Mouse (Mus musculus) hindbrain, embryonic 11.5 days (tissue): ENCODE results near the gene Hoxb9. TPM values are rescaled to one million over a fixed set of nuclear protein-coding genes. Genes with fewer than 3 reads are reported as not detected.
A peak's percentile ranks its signal among the peaks of the same experiment; 100 is the strongest.

Experiments used
- ATAC-seq: fragments of 200-750 bp; cut with Nextera tagmentation; 2 replicates; pipeline ENCODE4 v1.8.0; 2017; ENCODE audit warnings: mild to moderate bottlenecking, moderate TSS enrichment, moderate library complexity; ENCODE audit not compliant: low FRiP score
- DNase-seq: peaks from one replicate; pipeline ENCODE4 v3.0.0-alpha.2; 2015; ENCODE audit warnings: low spot score
- H3K27ac ChIP-seq: fragments of 300-500 bp; sonication (generic); 2 replicates; pipeline ENCODE4 v1.5.1; 2014; ENCODE audit warnings: mild to moderate bottlenecking, low read depth, low read length
- H3K27me3 ChIP-seq: fragments of 300-500 bp; sonication (generic); 2 replicates; pipeline ENCODE4 v1.6.1; 2014; ENCODE audit warnings: mild to moderate bottlenecking, low read length, moderate library complexity, mixed read lengths; ENCODE audit not compliant: control insufficient read depth, insufficient read depth
- H3K36me3 ChIP-seq: fragments of 300-500 bp; sonication (generic); 2 replicates; pipeline ENCODE4 v1.6.1; 2014; ENCODE audit warnings: mild to moderate bottlenecking, low read length, moderate library complexity, mixed read lengths; ENCODE audit not compliant: control insufficient read depth, insufficient read depth
- H3K4me1 ChIP-seq: fragments of 300-500 bp; sonication (generic); replicated peaks from 2 replicates; pipeline ENCODE4 v1.6.1; 2014; ENCODE audit warnings: low read length, mixed read lengths; ENCODE audit not compliant: control insufficient read depth, insufficient read depth
- H3K4me2 ChIP-seq: fragments of 300-500 bp; sonication (generic); replicated peaks from 2 replicates; pipeline ENCODE4 v1.6.1; 2014; ENCODE audit warnings: mild to moderate bottlenecking, low read depth, low read length
- H3K4me3 ChIP-seq: fragments of 300-500 bp; sonication (generic); 2 replicates; pipeline ENCODE4 v1.5.1; 2014; ENCODE audit warnings: low read depth, low read length
- H3K9ac ChIP-seq: fragments of 300-500 bp; sonication (generic); 2 replicates; pipeline ENCODE4 v1.6.1; 2014; ENCODE audit warnings: low read depth, low read length
- H3K9me3 ChIP-seq: fragments of 300-500 bp; sonication (generic); 2 replicates; pipeline ENCODE4 v1.6.1; 2016; ENCODE audit warnings: low read length; ENCODE audit not compliant: control insufficient read depth
- WGBS: fragments of 180-500 bp; shearing (Covaris S2); extraction: QIAGEN DNeasy Blood & Tissue Kit; methylation state at CpG from one replicate; pipeline ENCODE4 v1.1.7; 2014; 5-methylcytosine and 5-hydroxymethylcytosine counted together
- polyA plus RNA-seq: library from polyadenylated mRNA; unstranded; fragments of >200 nt; fragmentation: Nextera tagmentation; extraction: Ambion mirVana; gene quantifications from 2 replicates; pipeline ENCODE4 v1.2.1, GENCODE M21; 2014

Hoxb9 gene
- polyA plus RNA-seq, 1 experiment from 2014 or later, result 0.80 TPM

- DNase-seq (no peak), ATAC-seq (no peak)
- Histone ChIP-seq H3K9me3 (no peaks in the 10 kb centered on the region), H3K27ac (peak overlapping the region; percentile 98), H3K27me3 (peaks cover 87% of the 10 kb centered on the region), H3K4me1 (no peaks in the 10 kb centered on the region), H3K4me2 (peak overlapping the region; percentile 64), H3K9ac (peak overlapping the region; percentile 58), H3K4me3 (peak overlapping the region; percentile 63), H3K36me3 (no peaks in the 10 kb centered on the region)
- 2% methylated on average over 18 of the region's 18 CpGs for WGBS
Observed at GRCm38 (mm10) chr11:96316696-96317607, 45.7 kb downstream of the Hoxb9 start.

DNA sequence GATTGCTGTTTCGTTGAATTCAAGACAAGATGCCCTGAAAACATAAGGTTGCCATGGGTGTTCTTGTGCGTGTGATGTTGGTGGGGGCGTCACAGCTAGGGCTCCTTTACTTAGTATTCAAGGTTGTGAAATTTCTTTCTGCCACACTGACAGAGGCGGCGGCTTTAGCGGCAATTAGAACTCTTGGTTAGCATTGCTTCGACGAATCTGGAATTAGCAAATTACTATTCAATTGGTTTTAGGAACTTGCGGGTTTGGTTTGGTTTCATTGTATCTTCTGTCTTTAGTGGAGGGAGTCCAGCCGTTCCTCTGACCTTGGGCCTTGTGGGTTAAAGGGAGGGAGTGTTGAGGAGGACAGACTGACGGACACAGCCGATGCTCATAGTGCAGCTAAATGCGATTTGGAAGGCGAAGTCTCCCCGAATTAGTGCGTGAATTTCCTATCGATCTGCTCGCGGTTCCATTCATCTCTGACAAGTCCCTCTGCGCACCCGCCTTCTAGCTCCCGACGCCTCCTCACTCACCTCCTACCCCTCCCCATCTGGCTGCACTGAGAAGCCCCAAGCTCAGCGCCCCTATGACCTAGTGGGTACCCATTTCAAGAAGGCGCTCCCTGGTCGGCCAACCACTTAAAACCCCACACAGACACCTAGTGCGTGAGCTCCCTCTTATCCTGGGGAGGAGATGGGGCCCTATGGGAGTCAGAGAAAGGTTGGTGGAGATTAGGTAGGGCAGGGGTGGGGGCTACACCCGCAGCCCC, 46.5 kb downstream of the Hoxb9 start, which contains the start of gene Hoxb4:
Gene Hoxb4, plus strand, starts transcription at position 660 of the 760 bp plus-strand sequence.
- Histone ChIP-seq H3K27ac (peak within 1 kb of the TSS; percentile 98), H3K4me1 (no peaks in the 10 kb centered on the region)
- DNase-seq, result no peak

GRCm38 (mm10) chr11:96318368-96319070, 47.3 kb downstream of the Hoxb9 start:
- Histone ChIP-seq H3K4me2 (peak overlapping the region; percentile 64), H3K4me3 (peak overlapping the region; percentile 63), H3K9me3 (no peaks in the 10 kb centered on the region), H3K9ac (peak overlapping the region; percentile 87), H3K27me3 (peaks cover 78% of the 10 kb centered on the region), H3K36me3 (no peaks in the 10 kb centered on the region), H3K27ac (peak overlapping the region; percentile 98), H3K4me1 (no peaks in the 10 kb centered on the region)
- under 1% methylated on average over 44 of the region's 45 CpGs for WGBS
- DNase-seq (no peak), ATAC-seq (peak; percentile 74)

More for the DNA sequence above, 46.5 kb downstream of the Hoxb9 start, which contains the start of gene Hoxb4:
- Histone ChIP-seq H3K4me3 (peak within 1 kb of the TSS; percentile 63), H3K9me3 (no peaks in the 10 kb centered on the region), H3K9ac (peak within 1 kb of the TSS; percentile 87), H3K27me3 (peaks cover 82% of the 10 kb centered on the region), H3K4me2 (peak within 1 kb of the TSS; percentile 64), H3K36me3 (no peaks in the 10 kb centered on the region)
- ATAC-seq, result peak; percentile 53
- 2% methylated on average over 28 of the region's 28 CpGs for WGBS

GRCm38 (mm10) chr11:96319071-96319902, 48.0 kb downstream of the Hoxb9 start:
- H3K4me1 ChIP-seq, result no peaks in the 10 kb centered on the region
- no peaks in the 10 kb centered on the region for H3K9me3 ChIP-seq
- peak overlapping the region; percentile 98 for H3K27ac ChIP-seq
- no peaks in the 10 kb centered on the region for H3K36me3 ChIP-seq
- under 1% methylated on average over 32 of the region's 34 CpGs for WGBS
- DNase-seq (no peak), ATAC-seq (peak; percentile 62)
- peaks cover 75% of the 10 kb centered on the region for H3K27me3 ChIP-seq
- peak overlapping the region; percentile 87 for H3K9ac ChIP-seq
- H3K4me3 ChIP-seq, result peak overlapping the region; percentile 63
- H3K4me2 ChIP-seq, result peak overlapping the region; percentile 64

GRCm38 (mm10) chr11:96319910-96320309, 48.7 kb downstream of the Hoxb9 start:
- Histone ChIP-seq H3K4me1 (no peaks in the 10 kb centered on the region), H3K27me3 (peaks cover 73% of the 10 kb centered on the region), H3K4me2 (peak overlapping the region; percentile 64), H3K9ac (peak overlapping the region; percentile 87), H3K36me3 (no peaks in the 10 kb centered on the region), H3K9me3 (no peaks in the 10 kb centered on the region), H3K27ac (peak overlapping the region; percentile 98), H3K4me3 (peak overlapping the region; percentile 63)
- WGBS, result under 1% methylated on average over 29 of the region's 29 CpGs
- ATAC-seq, result no peak
- DNase-seq, result no peak

- peak overlapping the region; percentile 64 for H3K4me2 ChIP-seq
Observed at GRCm38 (mm10) chr11:96320688-96321087, 49.4 kb downstream of the Hoxb9 start.

GRCm38 (mm10) chr11:96321846-96322245, 50.6 kb downstream of the Hoxb9 start:
- peak overlapping the region; percentile 98 for H3K27ac ChIP-seq
- peak overlapping the region; percentile 35 for H3K4me2 ChIP-seq
- H3K9ac ChIP-seq, result peak overlapping the region; percentile 87; the same call in 1 of the 2 replicates
- no peaks in the 10 kb centered on the region for H3K4me1 ChIP-seq
- H3K27me3 ChIP-seq, result peaks cover 76% of the 10 kb centered on the region
- H3K36me3 ChIP-seq, result no peaks in the 10 kb centered on the region
- H3K9me3 ChIP-seq, result no peaks in the 10 kb centered on the region
- H3K4me3 ChIP-seq, result peak overlapping the region; percentile 63
- ATAC-seq (no peak), DNase-seq (no peak)
- 9% methylated on average over 5 of the region's 5 CpGs for WGBS

More at GRCm38 (mm10) chr11:96320688-96321087, 49.4 kb downstream of the Hoxb9 start:
- Histone ChIP-seq H3K27me3 (peaks cover 73% of the 10 kb centered on the region), H3K27ac (peak overlapping the region; percentile 98), H3K9ac (peak overlapping the region; percentile 87), H3K4me1 (no peaks in the 10 kb centered on the region), H3K9me3 (no peaks in the 10 kb centered on the region), H3K36me3 (no peaks in the 10 kb centered on the region), H3K4me3 (peak overlapping the region; percentile 63)
- under 1% methylated on average over 17 of the region's 17 CpGs for WGBS
- no peak for DNase-seq
- no peak for ATAC-seq
